17 mouse cellular contexts compared by ENCODE assay signal in the genomic region with DNA sequence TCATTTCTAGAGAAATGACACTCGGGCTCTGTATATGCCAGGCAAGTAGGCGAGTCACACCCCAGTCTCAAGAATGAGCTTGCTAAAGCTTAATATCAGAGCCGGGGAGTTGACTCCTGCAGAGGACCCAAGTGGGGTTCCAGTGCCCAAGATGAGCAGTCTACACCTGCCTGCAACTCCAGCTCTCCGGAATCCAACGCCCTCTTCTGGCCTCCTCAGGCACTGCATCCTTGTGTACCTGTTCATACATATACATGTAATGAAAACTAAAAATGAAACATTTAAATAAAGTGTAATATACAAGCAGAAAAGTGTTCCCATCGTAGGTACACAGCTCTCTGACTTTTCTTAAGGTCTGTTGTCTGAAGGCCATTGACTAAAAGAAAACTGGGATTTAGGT.
DNase-seq lines count a peak whose midpoint lies in the region; ATAC-seq and TF ChIP-seq lines count a peak whose summit lies in the region.
"Had no signal": no experiment of that assay in that cellular context is flagged by ENCODE, and none has a peak within 500 bp of the region (broad histone marks: within the 10 kb centered on the region; RNA-seq: fewer than 3 reads in every experiment).

No protein-coding gene starts in this region.

- H3K27me3 ChIP-seq in heart, adult 2 months (ENCODE audit: control insufficient read depth, insufficient read depth, low read length) = no peaks in the 10 kb centered on the region
- no peaks in the 10 kb centered on the region for H3K27me3 ChIP-seq in lung, postnatal 0 days (replicated peaks; ENCODE audit: insufficient read depth, low read length)
- H3K27me3 ChIP-seq in intestine, embryonic 15.5 days (replicated peaks) = no peaks in the 10 kb centered on the region; the same call in 1 of the 2 replicates

- no peak overlapping the region for H3K4me2 ChIP-seq in lung, postnatal 0 days (replicated peaks; ENCODE audit: low read depth, low read length)
- no peak overlapping the region for H3K4me2 ChIP-seq in intestine, embryonic 15.5 days (replicated peaks)
- H3K4me2 ChIP-seq: embryonic facial prominence, embryonic 15.5 days; forebrain, embryonic 15.5 days; heart, embryonic 13.5 days; limb, embryonic 12.5 days; midbrain, embryonic 11.5 days; neural tube, embryonic 12.5 days had no signal

- H3K79me2 ChIP-seq in heart, adult 2 months (replicated peaks; ENCODE audit: control insufficient read depth, insufficient read depth, low read length) = no peaks in the 10 kb centered on the region

- no peaks in the 10 kb centered on the region for H3K9me3 ChIP-seq in lung, postnatal 0 days (ENCODE audit: low read length)
- no peaks in the 10 kb centered on the region for H3K9me3 ChIP-seq in intestine, embryonic 15.5 days
- H3K9me3 ChIP-seq: embryonic facial prominence, embryonic 15.5 days; forebrain, embryonic 15.5 days; heart, embryonic 13.5 days; neural tube, embryonic 12.5 days had no signal

- no peak overlapping the region for H3K9ac ChIP-seq in heart, adult 2 months (ENCODE audit: low read depth, low read length)
- H3K9ac ChIP-seq in lung, postnatal 0 days (replicated peaks; ENCODE audit: low read depth) = no peak overlapping the region
- H3K9ac ChIP-seq in intestine, embryonic 15.5 days = no peak overlapping the region
- H3K9ac ChIP-seq: embryonic facial prominence, embryonic 15.5 days; forebrain, embryonic 15.5 days; heart, embryonic 13.5 days; limb, embryonic 12.5 days; neural tube, embryonic 12.5 days had no signal

- H3K4me1 ChIP-seq in heart, adult 2 months (ENCODE audit: control insufficient read depth, insufficient read depth, low read length) = no peaks in the 10 kb centered on the region
- H3K4me1 ChIP-seq in lung, postnatal 0 days (ENCODE audit: insufficient read depth, low read depth, low read length) = no peaks in the 10 kb centered on the region
- H3K4me1 ChIP-seq in intestine, embryonic 15.5 days (replicated peaks) = no peaks in the 10 kb centered on the region
- H3K4me1 ChIP-seq: forebrain, embryonic 15.5 days; heart, embryonic 13.5 days; limb, embryonic 12.5 days; neural tube, embryonic 12.5 days had no signal

- TF ChIP-seq EP300 in heart, adult 2 months (IDR thresholded peaks at IDR 0.05; ENCODE audit: insufficient read depth, low read depth, low read length) = no peak
- no peak for TF ChIP-seq EP300 in lung, postnatal 0 days (IDR thresholded peaks at IDR 0.05)

- 64% methylated on average over 6 of the region's 6 CpGs for WGBS in heart, adult 2 months
- WGBS in lung, postnatal 0 days = 55% methylated on average over 6 of the region's 6 CpGs
- WGBS in intestine, embryonic 15.5 days = 63% methylated on average over 6 of the region's 6 CpGs

- H3K27ac ChIP-seq in heart, adult 2 months = no peak overlapping the region
- no peak overlapping the region for H3K27ac ChIP-seq in lung, postnatal 0 days (ENCODE audit: low read length)
- no peak overlapping the region for H3K27ac ChIP-seq in intestine, embryonic 15.5 days
- H3K27ac ChIP-seq: embryonic facial prominence, embryonic 15.5 days; forebrain, embryonic 15.5 days; heart, embryonic 13.5 days; limb, embryonic 12.5 days; neural tube, embryonic 12.5 days had no signal

- intact Hi-C loops in heart, adult 2 months (cut with DNase I) = no loop called here
- intact Hi-C loops in heart, postnatal 25 days (cut with DNase I) = loop anchor here (2.0 to 10.0 kb wide), 2 partner anchors 262 to 306 kb away; no protein-coding TSS in a partner anchor

- DNase-seq in heart, adult 2 months = no peak
- no peak for DNase-seq in heart, postnatal 25 days (ENCODE audit: low spot score)
- no peak for DNase-seq in lung, postnatal 0 days (ENCODE audit: low spot score)
- no peak for DNase-seq in lung, postnatal 25 days (ENCODE audit: low spot score)
- peak; percentile 40 for DNase-seq in ES-CJ7 (ENCODE audit: low read depth, low spot score)
- DNase-seq in brain, embryonic 14.5 days (ENCODE audit: low read depth) = no peak
- no peak for DNase-seq in spleen, postnatal 36 days (ENCODE audit: low spot score in 2 of 2)
- DNase-seq: gastrocnemius, postnatal 14 days; lung, postnatal 10 days had no signal

- TF ChIP-seq CTCF in heart, adult 2 months (IDR thresholded peaks at IDR 0.05) = peak; percentile 27
- TF ChIP-seq CTCF in lung, postnatal 0 days (IDR thresholded peaks at IDR 0.05) = peak; percentile 32
- peak; percentile 39; the same call in 1 of the 2 replicates for TF ChIP-seq CTCF in brain, embryonic 14.5 days (IDR thresholded peaks at IDR 0.05; ENCODE audit: borderline replicate concordance, extremely low read depth, insufficient read depth, insufficient read length)

- TF ChIP-seq POLR2A in heart, adult 2 months (IDR thresholded peaks at IDR 0.05; ENCODE audit: insufficient read depth, low read depth, low read length) = no peak
- TF ChIP-seq POLR2A in brain, embryonic 14.5 days (IDR thresholded peaks at IDR 0.05; ENCODE audit: borderline replicate concordance, extremely low read depth, insufficient read depth, insufficient read length, poor library complexity, severe bottlenecking) = no peak

- ATAC-seq in lung, postnatal 0 days = no peak
- no peak for ATAC-seq in intestine, embryonic 15.5 days
- ATAC-seq: activated CD4-positive, CD25-positive, alpha-beta regulatory T cell, adult 4 months; forebrain, embryonic 15.5 days had no signal

- H3K4me3 ChIP-seq in heart, adult 2 months = no peak overlapping the region
- H3K4me3 ChIP-seq in lung, postnatal 0 days (ENCODE audit: low read depth, low read length) = no peak overlapping the region
- H3K4me3 ChIP-seq in intestine, embryonic 15.5 days (replicated peaks) = no peak overlapping the region
- H3K4me3 ChIP-seq: embryonic facial prominence, embryonic 15.5 days; forebrain, embryonic 15.5 days; heart, embryonic 13.5 days; limb, embryonic 12.5 days; neural tube, embryonic 12.5 days had no signal

- H3K36me3 ChIP-seq in heart, adult 2 months (ENCODE audit: control insufficient read depth, insufficient read depth, low read length) = no peaks in the 10 kb centered on the region
- no peaks in the 10 kb centered on the region for H3K36me3 ChIP-seq in lung, postnatal 0 days (ENCODE audit: insufficient read depth, low read length)
- H3K36me3 ChIP-seq in intestine, embryonic 15.5 days = no peaks in the 10 kb centered on the region
- H3K36me3 ChIP-seq: embryonic facial prominence, embryonic 15.5 days; forebrain, embryonic 15.5 days; heart, embryonic 13.5 days; limb, embryonic 12.5 days; neural tube, embryonic 12.5 days had no signal
